Mouse (Mus musculus) kidney, embryonic 16.5 days (tissue): ENCODE data around the gene H1foo. TPM values are rescaled to one million over a fixed set of nuclear protein-coding genes. Genes with fewer than 3 reads are reported as not detected.
A peak's percentile ranks its signal among the peaks of the same experiment; 100 is the strongest.

ENCODE experiments used
- ATAC-seq: fragments of 200-750 bp; cut with Nextera tagmentation; 2 replicates; pipeline ENCODE4 v1.8.0; 2017; ENCODE audit warnings: moderate TSS enrichment; ENCODE audit not compliant: low FRiP score, low TSS enrichment
- H3K27ac ChIP-seq: fragments of 300-500 bp; sonication (generic); 2 replicates; pipeline ENCODE4 v1.5.1; 2014; ENCODE audit warnings: low read length
- H3K27me3 ChIP-seq: fragments of 300-500 bp; sonication (generic); 2 replicates; pipeline ENCODE4 v1.6.1; 2014; ENCODE audit warnings: low read length, control low read depth, mixed read lengths; ENCODE audit not compliant: insufficient read depth
- H3K36me3 ChIP-seq: fragments of 300-500 bp; sonication (generic); 2 replicates; pipeline ENCODE4 v1.6.1; 2014; ENCODE audit warnings: low read length, control low read depth, mixed read lengths; ENCODE audit not compliant: insufficient read depth
- H3K4me1 ChIP-seq: fragments of 300-500 bp; sonication (generic); 2 replicates; pipeline ENCODE4 v1.6.1; 2014; ENCODE audit warnings: low read length, control low read depth, mixed read lengths; ENCODE audit not compliant: insufficient read depth
- H3K4me2 ChIP-seq: fragments of 300-500 bp; sonication (generic); replicated peaks from 2 replicates; pipeline ENCODE4 v1.6.1; 2014; ENCODE audit warnings: low read depth, low read length
- H3K4me3 ChIP-seq: fragments of 300-500 bp; sonication (generic); 2 replicates; pipeline ENCODE4 v1.5.1; 2014; ENCODE audit warnings: mild to moderate bottlenecking, low read length
- H3K9ac ChIP-seq: fragments of 300-500 bp; sonication (generic); replicated peaks from 2 replicates; pipeline ENCODE4 v1.6.1; 2014; ENCODE audit warnings: low read length
- H3K9me3 ChIP-seq: fragments of 300-500 bp; sonication (generic); 2 replicates; pipeline ENCODE4 v1.6.1; 2016; ENCODE audit warnings: low read length, control low read depth
- WGBS: fragments of 180-500 bp; shearing (Covaris S2); extraction: QIAGEN DNeasy Blood & Tissue Kit; methylation state at CpG from one replicate; pipeline ENCODE4 v1.1.7; 2014; 5-methylcytosine and 5-hydroxymethylcytosine counted together
- polyA plus RNA-seq: library from polyadenylated mRNA; unstranded; fragments of >200 nt; fragmentation: Nextera tagmentation; extraction: Ambion mirVana; gene quantifications from 2 replicates; pipeline ENCODE4 v1.2.1, GENCODE M21; 2015

The H1foo gene
- polyA plus RNA-seq, 1 experiment from 2014 or later = not detected

DNA sequence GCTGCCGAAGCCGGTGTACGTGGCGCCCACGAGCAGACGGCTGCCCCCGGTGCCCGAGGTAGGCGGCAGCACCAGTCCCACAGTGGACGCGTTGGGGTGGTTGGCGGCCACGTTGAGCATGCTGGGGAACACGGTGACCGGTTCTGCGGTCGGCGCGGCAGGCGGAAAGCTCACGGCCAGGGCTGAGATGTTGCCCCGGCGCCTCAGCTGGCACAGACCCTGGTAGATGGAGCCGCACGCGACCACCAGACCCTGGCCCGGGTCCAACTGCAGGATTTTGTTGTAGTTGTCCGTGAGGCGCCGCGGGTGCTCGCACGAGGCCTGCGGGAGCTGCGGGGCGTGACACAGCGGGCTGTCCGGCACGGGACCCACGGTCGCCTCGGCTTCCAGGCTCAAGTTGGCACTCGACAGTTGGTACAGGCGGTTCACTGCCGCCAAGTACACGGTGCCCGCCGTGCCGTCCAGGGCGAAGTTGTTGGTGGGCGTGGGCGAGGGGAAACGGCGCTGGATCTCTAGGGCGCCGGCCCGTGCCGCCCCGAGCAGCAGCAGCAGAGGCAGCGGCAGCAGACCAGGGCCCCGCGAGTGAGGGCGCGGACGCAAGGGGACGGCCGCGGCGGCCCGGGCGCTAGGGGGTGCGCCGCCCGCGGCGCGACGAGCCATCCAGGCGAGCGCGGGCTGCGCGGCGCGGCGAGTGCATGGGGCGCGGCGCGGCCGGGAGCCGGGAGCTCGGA is 49.6 kb downstream of the H1foo start:
- H3K9ac ChIP-seq = peak overlapping the region; percentile 82
- no peaks in the 10 kb centered on the region for H3K9me3 ChIP-seq
- H3K27me3 ChIP-seq = 0 out of 2 replicates have a peak, but pooled peaks cover 10% of the 10 kb centered on the region
- H3K4me1 ChIP-seq = peaks cover 70% of the 10 kb centered on the region
- no peak for ATAC-seq
- H3K27ac ChIP-seq = peak overlapping the region; percentile 97
- WGBS = under 1% methylated on average over 61 of the region's 93 CpGs
- H3K4me3 ChIP-seq = peak overlapping the region; percentile 59
- no peaks in the 10 kb centered on the region for H3K36me3 ChIP-seq
- peak overlapping the region; percentile 73 for H3K4me2 ChIP-seq

DNA sequence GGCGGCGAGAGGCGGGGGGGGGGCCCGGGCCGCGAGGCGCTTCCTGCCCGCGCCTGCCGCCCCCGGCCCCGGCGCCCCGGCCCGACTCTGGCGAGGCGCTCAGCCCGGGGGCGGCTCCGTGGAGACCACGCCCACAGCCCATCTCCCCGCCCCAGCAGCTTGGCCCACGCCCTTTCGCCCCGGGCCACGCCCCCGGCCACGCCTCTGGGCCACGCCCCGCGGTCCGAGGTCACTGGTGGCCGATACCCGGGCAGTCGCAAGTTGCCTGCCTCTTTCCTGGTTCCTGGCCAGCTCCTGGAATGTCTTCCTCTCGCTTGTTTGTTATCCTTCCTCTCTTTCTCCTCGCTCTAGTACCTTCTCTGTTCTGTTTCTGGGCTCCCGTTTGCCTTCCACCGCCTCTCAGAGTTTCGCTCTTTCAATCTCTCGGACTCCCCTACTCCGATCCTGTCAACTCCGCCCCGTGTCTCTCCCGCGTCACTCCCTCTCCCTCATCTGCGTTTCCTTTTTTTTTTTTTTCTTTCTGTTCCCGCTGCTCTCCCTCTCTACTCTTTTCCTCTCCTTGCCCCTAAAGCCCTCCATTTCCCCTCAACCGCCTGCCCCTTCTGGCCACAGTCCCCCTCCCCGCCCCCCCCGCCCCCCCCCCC is 50.3 kb downstream of the H1foo start, which contains the start of gene Plxnd1:
Gene Plxnd1 (minus strand): TSS at position 129 of the 644 bp plus-strand sequence.
- 0% methylated on average over 41 of the region's 51 CpGs for WGBS
- Histone ChIP-seq H3K9ac (peak within 1 kb of the TSS; percentile 82), H3K4me1 (peaks cover 65% of the 10 kb centered on the region), H3K4me2 (peak within 1 kb of the TSS; percentile 73), H3K4me3 (peak within 1 kb of the TSS; percentile 59), H3K9me3 (no peaks in the 10 kb centered on the region), H3K27me3 (0 out of 2 replicates have a peak, but pooled peaks cover 10% of the 10 kb centered on the region), H3K27ac (peak within 1 kb of the TSS; percentile 97), H3K36me3 (no peaks in the 10 kb centered on the region)
- ATAC-seq = peak; percentile 72

DNA sequence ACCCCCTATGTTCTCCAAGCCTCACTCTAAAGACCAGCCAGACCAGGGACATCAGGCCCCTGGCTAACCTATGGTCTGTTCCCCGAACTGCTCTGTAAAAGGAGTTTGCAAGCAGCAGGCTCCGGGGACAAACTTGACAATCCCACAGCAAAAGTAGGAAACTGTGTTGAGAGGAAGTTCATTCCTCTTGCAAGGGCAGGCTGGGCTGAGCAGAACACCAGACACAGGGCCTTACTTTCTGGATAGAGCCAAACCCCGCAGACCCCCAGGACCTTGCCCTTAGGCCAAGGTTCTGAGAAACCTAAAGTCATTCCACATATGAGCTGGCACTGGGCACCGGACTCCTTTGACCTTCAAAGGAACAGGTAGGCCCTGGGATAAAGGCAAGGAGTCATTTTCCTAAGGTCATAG is 50.8 kb downstream of the H1foo start:
- 50% methylated on average over 4 of the region's 4 CpGs for WGBS
- H3K4me3 ChIP-seq = peak overlapping the region; percentile 59
- H3K36me3 ChIP-seq = no peaks in the 10 kb centered on the region
- peaks cover 63% of the 10 kb centered on the region for H3K4me1 ChIP-seq
- 0 out of 2 replicates have a peak, but pooled peaks cover 10% of the 10 kb centered on the region for H3K27me3 ChIP-seq
- peak overlapping the region; percentile 97 for H3K27ac ChIP-seq
- H3K9ac ChIP-seq = peak overlapping the region; percentile 53
- ATAC-seq = no peak
- H3K9me3 ChIP-seq = no peaks in the 10 kb centered on the region
- H3K4me2 ChIP-seq = peak overlapping the region; percentile 73

DNA sequence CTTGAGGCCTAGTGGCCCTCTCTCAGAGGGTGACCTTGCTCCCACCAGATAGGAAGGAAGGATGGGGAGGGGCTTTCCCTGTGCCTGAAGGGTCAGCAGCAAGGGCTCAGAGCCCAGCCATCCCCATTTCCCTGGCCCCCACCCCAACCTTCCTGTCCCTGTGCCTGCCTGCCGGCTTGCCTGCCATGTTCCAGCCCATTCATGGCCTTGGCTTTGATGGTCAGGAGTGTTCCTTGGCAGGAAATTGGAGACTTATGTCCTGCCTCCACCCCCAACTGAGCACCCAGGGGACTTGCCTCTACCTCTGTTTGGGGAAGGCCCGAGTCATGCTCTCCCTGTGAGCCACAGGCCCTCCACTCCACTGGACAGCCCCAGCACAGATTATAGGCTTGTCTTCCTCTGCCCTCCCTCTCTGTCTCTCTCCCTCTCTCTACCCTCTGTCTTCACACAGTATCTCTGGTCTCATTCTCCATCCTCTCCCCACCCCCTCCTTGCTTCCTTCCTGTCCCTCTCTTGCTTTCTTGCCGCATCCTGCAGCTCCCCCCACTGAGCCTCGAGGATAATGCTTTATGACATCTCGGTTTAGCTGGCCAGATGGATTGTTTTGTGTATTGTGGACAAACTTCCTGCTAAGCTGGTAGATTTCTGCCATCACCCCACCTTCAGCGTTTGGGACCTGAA is 51.6 kb downstream of the H1foo start:
- no peak overlapping the region; the same call in 1 of the 2 replicates for H3K4me3 ChIP-seq
- H3K4me1 ChIP-seq = peaks cover 57% of the 10 kb centered on the region
- H3K36me3 ChIP-seq = no peaks in the 10 kb centered on the region
- 0 out of 2 replicates have a peak, but pooled peaks cover 10% of the 10 kb centered on the region for H3K27me3 ChIP-seq
- WGBS = 29% methylated on average over 6 of the region's 6 CpGs
- H3K9ac ChIP-seq = peak overlapping the region; percentile 53; the same call in 1 of the 2 replicates
- H3K4me2 ChIP-seq = peak overlapping the region; percentile 73; the same call in 1 of the 2 replicates
- H3K9me3 ChIP-seq = no peaks in the 10 kb centered on the region
- H3K27ac ChIP-seq = peak overlapping the region; percentile 97
- peak; percentile 17 for ATAC-seq

DNA sequence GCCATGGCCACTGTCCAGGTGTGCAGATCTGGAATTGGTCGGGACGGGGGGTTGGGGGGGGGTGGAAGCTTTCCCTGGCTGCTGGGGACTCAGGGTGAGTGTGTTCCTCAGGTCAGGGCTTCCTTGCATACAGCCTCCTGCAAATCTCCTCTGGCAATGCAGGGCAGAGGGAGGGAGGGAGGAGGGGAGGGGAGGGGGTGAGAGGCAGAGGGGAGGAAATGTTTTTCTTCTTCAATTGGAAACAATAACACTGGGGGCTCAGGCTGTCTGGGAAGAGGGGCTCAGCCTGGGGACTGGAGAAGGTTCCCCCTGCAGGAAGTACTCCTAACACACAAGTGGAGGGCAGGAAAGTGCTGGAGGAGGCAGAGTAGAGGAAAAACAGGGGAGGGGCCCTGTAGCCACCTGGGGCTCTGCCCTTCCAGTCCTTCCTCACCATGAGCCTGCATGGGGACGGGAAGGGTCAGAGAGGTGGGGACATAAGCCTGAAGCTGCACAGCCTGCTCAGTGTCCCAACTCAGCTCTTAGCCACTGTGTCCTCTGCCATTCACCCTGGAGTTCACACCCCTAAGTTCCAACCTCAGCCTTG is 53.1 kb downstream of the H1foo start:
- ATAC-seq = no peak
- Histone ChIP-seq H3K36me3 (no peaks in the 10 kb centered on the region), H3K27ac (peak overlapping the region; percentile 97), H3K4me1 (peaks cover 44% of the 10 kb centered on the region), H3K4me2 (no peak overlapping the region), H3K27me3 (0 out of 2 replicates have a peak, but pooled peaks cover 7% of the 10 kb centered on the region), H3K9ac (peak overlapping the region; percentile 19; the same call in 1 of the 2 replicates), H3K9me3 (no peaks in the 10 kb centered on the region), H3K4me3 (no peak overlapping the region)
- 7% methylated on average over 3 of the region's 3 CpGs for WGBS

DNA sequence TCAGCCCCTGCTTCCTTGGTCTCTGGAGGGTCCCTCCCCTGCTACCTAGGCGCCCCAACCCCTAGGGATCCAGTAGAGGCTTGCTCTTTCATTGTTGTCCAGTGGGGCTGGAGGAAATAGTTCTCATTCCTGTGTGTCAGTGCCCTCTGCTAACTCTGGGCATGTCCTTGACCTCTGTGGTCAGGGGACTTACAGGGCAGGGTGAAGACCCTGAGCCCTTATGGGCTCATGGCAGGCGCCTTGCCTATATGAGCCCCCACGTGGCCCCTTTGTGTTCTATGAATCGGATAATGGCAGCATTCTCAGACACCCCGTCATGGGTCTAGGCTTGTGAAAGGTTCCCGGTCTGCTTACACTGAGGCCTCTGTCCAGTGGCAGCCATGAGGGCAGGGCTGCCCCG is 54.0 kb downstream of the H1foo start:
- no peak overlapping the region for H3K9ac ChIP-seq
- H3K36me3 ChIP-seq = no peaks in the 10 kb centered on the region
- 82% methylated on average over 7 of the region's 7 CpGs for WGBS
- H3K27ac ChIP-seq = peak overlapping the region; percentile 97; the same call in 1 of the 2 replicates
- no peak overlapping the region for H3K4me3 ChIP-seq
- H3K4me2 ChIP-seq = no peak overlapping the region
- H3K27me3 ChIP-seq = no peaks in the 10 kb centered on the region
- ATAC-seq = no peak
- no peaks in the 10 kb centered on the region for H3K9me3 ChIP-seq
- H3K4me1 ChIP-seq = peaks cover 34% of the 10 kb centered on the region

DNA sequence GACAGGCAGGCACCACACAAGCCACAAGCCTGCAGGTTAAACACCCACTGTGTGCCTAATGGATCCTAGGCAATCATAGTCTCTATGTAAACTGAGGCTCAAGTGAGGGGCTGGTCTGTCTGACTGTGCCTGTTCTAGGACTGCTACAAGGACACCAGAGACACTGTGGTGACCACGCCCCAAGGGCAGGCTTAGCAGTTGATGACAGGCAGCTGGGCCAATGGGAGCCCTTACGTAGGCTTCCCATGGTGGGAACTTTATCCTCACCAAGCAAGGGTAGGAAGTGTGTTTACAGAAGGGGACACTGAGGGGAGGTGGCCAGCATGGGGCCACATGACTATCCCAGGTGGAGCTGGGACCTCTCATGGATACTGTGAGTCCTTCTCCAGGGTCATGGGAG is 54.5 kb downstream of the H1foo start:
- Histone ChIP-seq H3K27ac (no peak overlapping the region), H3K36me3 (no peaks in the 10 kb centered on the region), H3K4me2 (no peak overlapping the region), H3K9me3 (no peaks in the 10 kb centered on the region), H3K4me1 (peaks cover 30% of the 10 kb centered on the region), H3K9ac (no peak overlapping the region), H3K4me3 (no peak overlapping the region), H3K27me3 (no peaks in the 10 kb centered on the region)
- WGBS = 93% methylated on average over 2 of the region's 2 CpGs
- ATAC-seq = no peak
